Mouse (Mus musculus) embryonic facial prominence, embryonic 12.5 days (tissue): Measurements from ENCODE around the gene Zfp512b. TPM values are rescaled to one million over a fixed set of nuclear protein-coding genes. Genes with fewer than 3 reads are reported as not detected.

Experiments
- ATAC-seq: fragments of 200-750 bp; cut with Nextera tagmentation; 2 replicates; pipeline ENCODE4 v1.8.0; 2017; ENCODE audit not compliant: insufficient number of reproducible peaks, insufficient read depth, low FRiP score, low TSS enrichment
- H3K27ac ChIP-seq: fragments of 300-500 bp; sonication (generic); 2 replicates; pipeline ENCODE4 v1.5.1; 2016; ENCODE audit warnings: mild to moderate bottlenecking
- H3K27me3 ChIP-seq: fragments of 300-500 bp; sonication (generic); 2 replicates; pipeline ENCODE4 v1.6.1; 2016; ENCODE audit warnings: mild to moderate bottlenecking, moderate library complexity
- H3K36me3 ChIP-seq: fragments of 300-500 bp; sonication (generic); 2 replicates; pipeline ENCODE4 v1.6.1; 2016; ENCODE audit warnings: mild to moderate bottlenecking
- H3K4me1 ChIP-seq: fragments of 300-500 bp; sonication (generic); 2 replicates; pipeline ENCODE4 v1.6.1; 2016
- H3K4me2 ChIP-seq: fragments of 300-500 bp; sonication (generic); replicated peaks from 2 replicates; pipeline ENCODE4 v1.6.1; 2016; ENCODE audit warnings: mild to moderate bottlenecking, moderate library complexity
- H3K4me3 ChIP-seq: fragments of 300-500 bp; sonication (generic); 2 replicates; pipeline ENCODE4 v1.5.1; 2016; ENCODE audit warnings: mild to moderate bottlenecking
- H3K9ac ChIP-seq: fragments of 300-500 bp; sonication (generic); 2 replicates; pipeline ENCODE4 v1.6.1; 2016; ENCODE audit warnings: mild to moderate bottlenecking, moderate library complexity
- H3K9me3 ChIP-seq: fragments of 300-500 bp; sonication (generic); 2 replicates; pipeline ENCODE4 v1.6.1; 2016; ENCODE audit warnings: mild to moderate bottlenecking, moderate library complexity
- WGBS: fragments of 180-500 bp; shearing (Covaris S2); methylation state at CpG from one replicate; pipeline ENCODE4 v1.1.7; 2016; 5-methylcytosine and 5-hydroxymethylcytosine counted together
- polyA plus RNA-seq: library from polyadenylated mRNA; unstranded; fragments of >200 nt; fragmentation: Nextera tagmentation; extraction: Ambion mirVana; gene quantifications from 2 replicates; pipeline ENCODE4 v1.2.1, GENCODE M21; 2016

Gene Zfp512b
- polyA plus RNA-seq, 1 experiment from 2014 or later, result 95.3 TPM

GRCm38 (mm10) chr2:181588229-181588780 is 4.3 kb downstream of the Zfp512b start:
- H3K27ac ChIP-seq, result no peak overlapping the region
- peaks cover 17% of the 10 kb centered on the region for H3K4me1 ChIP-seq
- WGBS, result 91% methylated on average over 11 of the region's 11 CpGs
- no peak overlapping the region for H3K9ac ChIP-seq
- H3K4me2 ChIP-seq, result no peak overlapping the region
- no peak for ATAC-seq
- H3K9me3 ChIP-seq, result no peaks in the 10 kb centered on the region
- peaks cover 72% of the 10 kb centered on the region for H3K36me3 ChIP-seq
- no peak overlapping the region for H3K4me3 ChIP-seq
- H3K27me3 ChIP-seq, result no peaks in the 10 kb centered on the region

DNA sequence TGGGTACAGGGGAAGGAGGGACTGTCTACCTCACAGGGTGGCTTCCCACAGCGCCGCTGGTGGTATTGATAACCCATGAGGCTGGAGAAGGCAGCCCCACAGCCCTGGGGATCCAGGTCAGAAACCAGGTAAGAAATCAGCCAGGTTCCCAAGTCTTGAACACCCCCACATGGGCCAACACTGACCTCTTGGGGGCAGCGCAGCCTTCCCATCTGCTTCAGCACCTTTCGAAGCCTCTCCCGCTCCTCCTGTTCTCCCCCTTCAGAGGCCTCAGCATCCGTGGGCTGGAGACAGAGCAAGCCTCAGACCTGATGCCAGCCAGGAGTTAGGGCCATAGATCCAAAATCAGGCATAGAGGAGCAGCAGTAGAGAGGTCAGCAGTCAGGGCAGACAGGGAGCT is 4.8 kb downstream of the Zfp512b start:
- no peaks in the 10 kb centered on the region for H3K27me3 ChIP-seq
- H3K36me3 ChIP-seq, result peaks cover 72% of the 10 kb centered on the region
- no peaks in the 10 kb centered on the region for H3K9me3 ChIP-seq
- WGBS, result 82% methylated on average over 6 of the region's 6 CpGs
- H3K9ac ChIP-seq, result no peak overlapping the region
- H3K27ac ChIP-seq, result no peak overlapping the region
- H3K4me1 ChIP-seq, result peaks cover 13% of the 10 kb centered on the region
- H3K4me2 ChIP-seq, result no peak overlapping the region
- no peak for ATAC-seq
- no peak overlapping the region for H3K4me3 ChIP-seq

- no peak overlapping the region for H3K9ac ChIP-seq
- no peak for ATAC-seq
These were observed 6.5 kb downstream of the Zfp512b start for GRCm38 (mm10) chr2:181586124-181586523.

GRCm38 (mm10) chr2:181585506-181585905 is 7.1 kb downstream of the Zfp512b start:
- peaks cover 71% of the 10 kb centered on the region for H3K36me3 ChIP-seq
- no peak overlapping the region for H3K4me2 ChIP-seq
- no peaks in the 10 kb centered on the region for H3K27me3 ChIP-seq
- H3K9me3 ChIP-seq, result no peaks in the 10 kb centered on the region
- no peak overlapping the region for H3K4me3 ChIP-seq
- WGBS, result 91% methylated on average over 5 of the region's 5 CpGs
- H3K4me1 ChIP-seq, result peaks cover 4% of the 10 kb centered on the region
- H3K9ac ChIP-seq, result no peak overlapping the region
- no peak for ATAC-seq
- no peak overlapping the region for H3K27ac ChIP-seq

More at GRCm38 (mm10) chr2:181586124-181586523, 6.5 kb downstream of the Zfp512b start:
- Histone ChIP-seq H3K4me1 (peaks cover 5% of the 10 kb centered on the region), H3K9me3 (no peaks in the 10 kb centered on the region), H3K27me3 (no peaks in the 10 kb centered on the region), H3K36me3 (peaks cover 72% of the 10 kb centered on the region), H3K4me3 (no peak overlapping the region), H3K27ac (no peak overlapping the region), H3K4me2 (no peak overlapping the region)
- WGBS, result 92% methylated on average over 3 of the region's 3 CpGs

DNA sequence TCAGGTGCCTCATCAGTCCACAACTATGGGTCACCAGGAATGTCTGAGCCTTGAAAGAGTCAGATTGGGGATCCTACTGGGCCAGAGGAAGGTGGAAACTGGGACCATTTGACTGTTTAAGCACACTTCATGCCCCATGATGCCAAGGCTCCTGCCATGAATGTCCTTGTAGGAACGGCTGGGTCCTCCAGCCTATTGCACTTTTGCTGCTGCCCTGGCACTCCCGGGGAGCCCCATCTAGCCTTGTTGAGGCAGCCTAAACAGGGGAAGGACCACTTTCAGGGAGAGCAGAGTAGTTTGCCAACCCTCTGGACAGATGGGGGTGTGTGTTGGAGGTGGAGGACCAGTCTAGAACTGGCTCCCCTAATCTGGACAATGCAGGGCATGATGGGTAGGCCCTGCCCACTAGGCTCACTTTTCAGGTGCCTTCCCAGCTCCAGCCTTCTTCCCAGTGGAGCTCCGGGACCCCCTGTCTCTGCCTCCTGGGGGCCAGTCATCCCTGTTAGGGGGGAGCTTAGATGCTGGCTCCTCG is 8.1 kb downstream of the Zfp512b start, which contains the start of gene Uckl1:
Gene Uckl1, minus strand, starts transcription at position 482 of the 532 bp plus-strand sequence.
- Histone ChIP-seq H3K27ac (no peak within 1 kb of the TSS), H3K4me2 (no peak within 1 kb of the TSS), H3K9me3 (no peaks in the 10 kb centered on the region), H3K36me3 (peaks cover 60% of the 10 kb centered on the region), H3K9ac (no peak within 1 kb of the TSS), H3K27me3 (no peaks in the 10 kb centered on the region), H3K4me3 (no peak within 1 kb of the TSS), H3K4me1 (peaks cover 7% of the 10 kb centered on the region)
- no peak for ATAC-seq
- WGBS, result 90% methylated on average over 4 of the region's 4 CpGs

- no peak overlapping the region for H3K4me2 ChIP-seq
- no peak for ATAC-seq
- no peaks in the 10 kb centered on the region for H3K9me3 ChIP-seq
- WGBS, result 78% methylated on average over 3 of the region's 3 CpGs
- peaks cover 52% of the 10 kb centered on the region for H3K36me3 ChIP-seq
- no peak overlapping the region for H3K9ac ChIP-seq
- H3K4me1 ChIP-seq, result peaks cover 15% of the 10 kb centered on the region
- H3K4me3 ChIP-seq, result no peak overlapping the region
- no peak overlapping the region for H3K27ac ChIP-seq
- H3K27me3 ChIP-seq, result no peaks in the 10 kb centered on the region
These were observed 8.9 kb downstream of the Zfp512b start for GRCm38 (mm10) chr2:181583460-181584257.

- Histone ChIP-seq H3K9ac (no peak overlapping the region), H3K4me1 (peaks cover 20% of the 10 kb centered on the region), H3K27me3 (no peaks in the 10 kb centered on the region), H3K9me3 (no peaks in the 10 kb centered on the region), H3K27ac (no peak overlapping the region), H3K4me3 (no peak overlapping the region), H3K36me3 (peaks cover 45% of the 10 kb centered on the region), H3K4me2 (no peak overlapping the region)
- 85% methylated on average over 1 of the region's 1 CpGs for WGBS
- ATAC-seq, result no peak
These were observed 9.7 kb downstream of the Zfp512b start for GRCm38 (mm10) chr2:181582939-181583338.

GRCm38 (mm10) chr2:181582358-181582757 is 10.2 kb downstream of the Zfp512b start:
- Histone ChIP-seq H3K9ac (no peak overlapping the region), H3K27ac (no peak overlapping the region), H3K4me1 (peaks cover 20% of the 10 kb centered on the region), H3K27me3 (no peaks in the 10 kb centered on the region), H3K4me2 (peak overlapping the region; percentile 78; the same call in 1 of the 2 replicates), H3K4me3 (peak overlapping the region; percentile 65; the same call in 1 of the 2 replicates), H3K9me3 (no peaks in the 10 kb centered on the region), H3K36me3 (peaks cover 39% of the 10 kb centered on the region)
- no peak for ATAC-seq
- WGBS, result 91% methylated on average over 2 of the region's 2 CpGs

GRCm38 (mm10) chr2:181581402-181582120 is 11.0 kb downstream of the Zfp512b start:
- H3K4me3 ChIP-seq, result peak overlapping the region; percentile 65
- peaks cover 20% of the 10 kb centered on the region for H3K4me1 ChIP-seq
- WGBS, result under 1% methylated on average over 48 of the region's 49 CpGs
- no peaks in the 10 kb centered on the region for H3K9me3 ChIP-seq
- H3K4me2 ChIP-seq, result peak overlapping the region; percentile 78
- H3K27ac ChIP-seq, result peak overlapping the region; percentile 92
- H3K36me3 ChIP-seq, result peaks cover 31% of the 10 kb centered on the region
- no peaks in the 10 kb centered on the region for H3K27me3 ChIP-seq
- peak overlapping the region; percentile 82 for H3K9ac ChIP-seq
- peak; percentile 57 for ATAC-seq

GRCm38 (mm10) chr2:181581016-181581401 is 11.6 kb downstream of the Zfp512b start:
- H3K36me3 ChIP-seq, result peaks cover 26% of the 10 kb centered on the region

DNA sequence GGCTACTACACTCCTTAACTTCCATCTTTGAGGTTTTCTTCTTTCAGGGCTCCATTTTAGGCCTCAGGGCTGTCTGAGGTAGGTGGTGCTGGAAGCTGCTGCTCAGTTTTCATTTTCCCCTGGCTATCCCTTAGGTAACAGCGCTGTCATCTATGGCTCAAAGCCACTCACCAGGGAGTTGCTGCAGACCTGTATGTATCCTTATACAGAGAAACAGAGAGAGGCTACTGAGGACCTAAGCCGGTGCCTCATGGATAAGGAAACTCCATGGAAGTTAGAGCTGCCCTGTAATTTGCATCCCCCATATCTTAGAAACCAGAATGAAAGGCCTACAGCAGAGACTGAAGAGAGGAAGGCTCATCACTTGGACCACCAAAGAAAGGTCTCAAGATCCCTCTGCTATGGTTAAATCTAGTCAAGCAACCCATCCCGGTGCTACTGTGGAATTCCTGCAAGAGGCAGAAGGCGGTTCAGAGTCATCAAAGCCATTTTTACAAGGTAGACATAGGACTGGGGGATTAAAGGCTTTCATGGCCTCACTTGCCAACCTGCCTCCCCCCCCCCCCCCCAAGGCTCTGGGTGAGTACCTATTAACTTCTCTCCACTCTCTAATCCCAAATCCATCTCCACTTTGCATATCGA is 12.4 kb downstream of the Zfp512b start:
- no peak overlapping the region for H3K27ac ChIP-seq
- ATAC-seq, result no peak
- H3K36me3 ChIP-seq, result peaks cover 18% of the 10 kb centered on the region
- H3K27me3 ChIP-seq, result no peaks in the 10 kb centered on the region
- H3K4me2 ChIP-seq, result peak overlapping the region; percentile 78
- peak overlapping the region; percentile 82; the same call in 1 of the 2 replicates for H3K9ac ChIP-seq
- WGBS, result 70% methylated on average over 5 of the region's 5 CpGs
- H3K9me3 ChIP-seq, result no peaks in the 10 kb centered on the region
- H3K4me3 ChIP-seq, result peak overlapping the region; percentile 65
- peaks cover 20% of the 10 kb centered on the region for H3K4me1 ChIP-seq

More at GRCm38 (mm10) chr2:181581016-181581401, 11.6 kb downstream of the Zfp512b start:
- Histone ChIP-seq H3K4me3 (peak overlapping the region; percentile 65), H3K27me3 (no peaks in the 10 kb centered on the region), H3K27ac (peak overlapping the region; percentile 92), H3K4me2 (peak overlapping the region; percentile 78), H3K4me1 (peaks cover 20% of the 10 kb centered on the region), H3K9ac (peak overlapping the region; percentile 82), H3K9me3 (no peaks in the 10 kb centered on the region)
- peak; percentile 38 for ATAC-seq
- WGBS, result 0% methylated on average over 11 of the region's 11 CpGs
